Mouse (Mus musculus) left cerebral cortex, adult 18-20 months (tissue): Measurements from ENCODE around the gene E330009J07Rik. TPM values are rescaled to one million over a fixed set of nuclear protein-coding genes. Genes with fewer than 3 reads are reported as not detected.

Experiments
- DNase-seq, 2 experiments: peaks; one replicate each; pipeline ENCODE4 v3.0.0; 2021 to 2022; ENCODE audit warnings: low spot score in 2 of 2, mixed read lengths in 1 of 2
- long read RNA-seq, 2 experiments: library from polyadenylated mRNA; stranded (forward); transcript quantifications; one replicate each; pipeline ENCODE4 v2.0.0; 2021
- total RNA-seq, 2 experiments: library from RNA; stranded (reverse); gene quantifications; 2 replicates each; pipeline ENCODE4 v1.2.3; 2021

E330009J07Rik gene
- total RNA-seq, result 10 to 100 TPM; 60.6 to 72.1 TPM
- long read RNA-seq, experiment 1, full-length matches to known transcripts, result 42 of 56 reads
- long read RNA-seq, experiment 1, partial matches to known transcripts, result 2 of 56 reads
- long read RNA-seq, experiment 1, other reads (novel, unspliced or antisense), result 12 of 56 reads
- long read RNA-seq, experiment 2, full-length matches to known transcripts, result 20 of 28 reads
- long read RNA-seq, experiment 2, partial matches to known transcripts, result 0 of 28 reads
- long read RNA-seq, experiment 2, other reads (novel, unspliced or antisense), result 8 of 28 reads

DNA sequence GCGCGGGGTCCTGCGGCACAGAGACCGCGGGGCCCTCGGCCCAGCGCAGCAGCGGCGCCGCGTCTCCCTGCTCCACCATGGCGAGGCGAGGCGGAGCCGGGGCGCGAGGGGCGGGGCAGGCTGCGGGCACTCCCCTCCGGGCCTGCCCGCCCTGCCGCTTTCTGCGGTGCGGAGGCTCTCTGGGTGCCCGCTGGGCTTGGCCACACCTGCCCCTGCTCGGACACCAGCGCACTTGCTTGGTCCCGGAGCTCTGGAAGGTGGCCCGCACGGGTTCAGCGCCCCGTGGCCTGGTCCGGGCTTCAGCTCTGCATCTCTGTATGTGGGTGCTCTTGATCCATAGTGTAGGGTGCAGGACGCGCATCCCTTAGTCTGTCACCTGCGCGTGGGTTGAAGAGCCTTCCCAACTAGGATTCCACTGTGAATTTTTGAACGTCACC, at the start of gene E330009J07Rik:
E330009J07Rik (minus strand) TSS at position 89 of the 437 bp plus-strand sequence.
- peak; percentile 79 to 86 for DNase-seq

GRCm38 (mm10) chr6:40482318-40482717, 46.4 kb upstream of the E330009J07Rik start:
- DNase-seq, result peak; percentile 9 to 11

DNA sequence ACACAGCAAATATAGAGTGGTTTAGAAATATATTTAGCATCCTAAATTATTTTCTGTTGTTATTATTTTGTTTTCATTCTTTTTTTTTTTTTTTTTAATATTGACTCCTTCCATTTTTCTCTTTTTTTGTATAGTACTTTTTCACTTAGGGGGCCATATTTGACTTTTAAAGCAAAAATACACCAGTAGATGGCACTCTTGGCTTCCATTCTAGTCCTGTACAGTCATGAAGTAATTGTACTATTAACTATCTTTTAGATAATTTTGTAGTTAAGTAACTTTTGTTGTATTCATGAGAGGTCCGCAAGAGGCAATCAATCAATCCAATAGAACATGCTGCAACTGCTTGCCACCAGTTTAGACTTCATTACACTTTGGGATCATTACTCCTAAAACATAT, 43.8 kb upstream of the E330009J07Rik start:
- DNase-seq, result no peak

- DNase-seq, result no peak
Observed at GRCm38 (mm10) chr6:40476132-40476531, 40.2 kb upstream of the E330009J07Rik start.

- DNase-seq, result no peak
Observed at GRCm38 (mm10) chr6:40471720-40472010, 35.7 kb upstream of the E330009J07Rik start.

- DNase-seq, result peak; percentile 88 to 91
Observed at GRCm38 (mm10) chr6:40470916-40471719, 35.2 kb upstream of the E330009J07Rik start, which contains the start of gene Ssbp1. TSS of gene Ssbp1 (plus strand) at chr6:40471352.

DNA sequence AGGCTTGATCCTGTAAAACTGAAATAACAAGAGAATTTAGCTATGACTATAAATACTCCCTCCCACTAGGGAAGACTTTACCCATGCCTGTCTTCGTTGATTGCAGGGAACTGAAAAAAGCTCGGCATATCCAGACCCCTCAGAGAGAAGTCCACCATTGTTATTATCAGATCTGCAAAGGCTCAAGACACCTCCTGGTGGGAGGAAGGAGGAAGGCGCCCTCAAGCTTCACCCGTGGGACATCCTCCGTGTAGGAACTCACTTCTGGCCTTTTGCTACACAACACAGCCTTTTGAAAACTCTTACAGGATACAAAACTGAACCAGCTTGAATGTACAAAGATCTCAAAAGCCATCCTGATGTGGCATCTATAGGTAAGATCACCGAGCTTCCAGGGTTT, 29.8 kb upstream of the E330009J07Rik start:
- DNase-seq, result no peak

GRCm38 (mm10) chr6:40454436-40455041, 18.6 kb upstream of the E330009J07Rik start:
- no peak for DNase-seq

DNA sequence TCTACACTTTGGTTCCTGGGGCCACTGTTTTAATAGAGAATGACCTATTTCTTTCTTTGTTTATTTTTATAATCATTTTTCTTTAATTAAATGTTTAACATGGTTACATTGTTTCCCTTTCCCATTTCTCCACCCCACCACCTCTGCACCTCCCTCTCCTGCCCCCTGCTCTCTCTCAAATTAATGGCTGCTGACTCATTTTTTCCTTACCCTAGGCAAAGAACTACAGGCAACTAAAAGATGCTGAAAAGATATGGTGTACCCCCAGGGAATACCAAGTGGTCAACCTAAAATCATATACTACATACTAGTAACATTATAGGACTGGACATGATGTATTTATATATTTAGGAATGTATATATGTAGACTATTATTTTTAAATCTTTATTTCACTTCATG, 12.7 kb upstream of the E330009J07Rik start:
- no peak for DNase-seq

DNA sequence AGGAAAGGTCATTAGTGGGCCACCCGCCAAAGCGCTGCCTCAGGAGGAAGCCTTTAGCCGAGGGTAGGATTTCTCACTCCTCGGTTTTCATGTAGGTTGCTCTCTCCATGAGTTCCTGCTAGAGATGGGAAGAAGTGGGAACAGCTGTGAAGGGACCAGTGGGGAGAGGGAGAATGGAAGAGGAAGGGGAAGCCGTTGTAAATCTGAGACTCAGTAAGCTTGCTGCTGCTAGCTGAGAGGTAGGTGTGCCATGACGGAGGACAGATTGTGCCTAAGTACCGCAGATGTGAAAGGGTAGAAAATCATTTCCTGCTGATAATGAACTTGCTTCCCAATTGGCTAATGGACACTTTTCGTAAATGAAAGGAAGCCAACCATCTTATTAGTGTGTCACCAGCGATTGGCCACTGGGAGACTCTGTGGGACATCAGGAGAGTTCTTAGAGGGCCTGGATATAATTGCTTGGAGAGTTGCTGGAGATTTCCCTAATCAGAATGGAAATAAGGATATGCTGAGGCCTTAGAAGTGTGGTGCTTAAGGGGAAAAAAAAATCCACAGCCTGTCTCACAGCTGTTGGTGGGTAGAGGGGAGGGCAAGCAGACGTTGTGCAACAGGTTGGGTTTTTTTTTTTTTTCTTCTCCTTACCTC, 7.5 kb upstream of the E330009J07Rik start:
- no peak for DNase-seq

DNA sequence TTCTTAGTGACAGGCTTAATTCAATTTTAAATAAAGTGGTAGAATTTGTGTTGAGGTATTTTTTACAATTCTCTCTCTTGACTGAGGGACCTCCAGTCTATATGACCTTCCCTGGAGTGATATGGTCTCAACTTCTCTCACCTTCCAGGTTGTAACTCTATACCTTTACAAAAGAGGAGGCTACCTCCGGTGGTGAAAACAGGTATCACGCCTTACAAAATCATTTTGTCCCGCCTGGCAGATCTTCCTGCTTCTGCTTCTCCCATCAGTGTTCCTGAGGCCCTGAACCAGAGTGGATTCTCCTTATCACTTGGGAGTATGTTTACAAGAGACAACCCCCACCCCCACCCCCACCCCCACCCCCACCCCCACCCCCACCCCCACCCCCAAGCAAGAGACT, 5.8 kb upstream of the E330009J07Rik start:
- DNase-seq, result no peak

DNA sequence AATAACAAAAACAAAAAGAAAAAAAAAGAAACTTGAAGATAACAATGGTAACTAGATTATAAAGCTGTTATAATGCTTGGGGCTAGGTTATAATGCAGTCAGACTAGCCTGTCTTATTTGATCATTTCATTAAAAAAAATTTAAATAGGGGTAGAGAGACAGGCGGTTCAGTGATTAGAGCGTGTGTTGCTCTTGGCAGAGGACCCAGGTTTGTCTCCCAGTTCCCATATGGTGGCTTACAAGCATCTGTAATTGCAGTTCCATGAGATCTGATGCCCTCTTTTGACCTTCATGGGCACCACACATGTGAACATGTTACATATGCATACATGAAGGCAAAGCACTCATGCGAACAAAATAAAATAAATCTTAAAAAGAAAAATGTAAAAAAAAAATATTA, 5.3 kb upstream of the E330009J07Rik start:
- DNase-seq, result no peak

GRCm38 (mm10) chr6:40439731-40440130, 3.8 kb upstream of the E330009J07Rik start:
- no peak for DNase-seq

- no peak for DNase-seq
Observed at GRCm38 (mm10) chr6:40438936-40439335, 3.0 kb upstream of the E330009J07Rik start, which contains the start of gene Wee2. TSS of gene Wee2 (plus strand) at chr6:40439088.

- peak; percentile 78 to 83 for DNase-seq
Observed at GRCm38 (mm10) chr6:40435151-40436046, 536 bp downstream of the E330009J07Rik start.

DNA sequence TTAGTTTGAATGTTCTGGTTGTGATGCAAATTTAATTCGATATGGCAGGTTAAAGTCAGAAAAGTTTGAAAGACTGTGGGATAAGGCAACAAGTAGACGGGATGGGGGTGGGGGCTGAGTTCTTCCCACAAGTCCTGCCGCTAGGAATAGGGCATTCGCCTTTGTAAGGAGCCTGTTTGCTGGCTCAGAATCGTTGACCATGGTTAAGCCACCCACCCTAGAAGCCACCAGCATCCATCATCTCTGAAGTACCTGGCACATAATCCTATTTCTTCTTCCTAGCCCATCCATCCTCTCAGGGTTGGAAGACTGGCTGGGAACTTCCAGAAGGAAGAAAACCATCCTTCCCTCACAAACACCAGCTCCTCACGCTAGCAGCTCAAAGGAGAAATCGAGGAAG, 1.2 kb downstream of the E330009J07Rik start:
- no peak for DNase-seq

DNA sequence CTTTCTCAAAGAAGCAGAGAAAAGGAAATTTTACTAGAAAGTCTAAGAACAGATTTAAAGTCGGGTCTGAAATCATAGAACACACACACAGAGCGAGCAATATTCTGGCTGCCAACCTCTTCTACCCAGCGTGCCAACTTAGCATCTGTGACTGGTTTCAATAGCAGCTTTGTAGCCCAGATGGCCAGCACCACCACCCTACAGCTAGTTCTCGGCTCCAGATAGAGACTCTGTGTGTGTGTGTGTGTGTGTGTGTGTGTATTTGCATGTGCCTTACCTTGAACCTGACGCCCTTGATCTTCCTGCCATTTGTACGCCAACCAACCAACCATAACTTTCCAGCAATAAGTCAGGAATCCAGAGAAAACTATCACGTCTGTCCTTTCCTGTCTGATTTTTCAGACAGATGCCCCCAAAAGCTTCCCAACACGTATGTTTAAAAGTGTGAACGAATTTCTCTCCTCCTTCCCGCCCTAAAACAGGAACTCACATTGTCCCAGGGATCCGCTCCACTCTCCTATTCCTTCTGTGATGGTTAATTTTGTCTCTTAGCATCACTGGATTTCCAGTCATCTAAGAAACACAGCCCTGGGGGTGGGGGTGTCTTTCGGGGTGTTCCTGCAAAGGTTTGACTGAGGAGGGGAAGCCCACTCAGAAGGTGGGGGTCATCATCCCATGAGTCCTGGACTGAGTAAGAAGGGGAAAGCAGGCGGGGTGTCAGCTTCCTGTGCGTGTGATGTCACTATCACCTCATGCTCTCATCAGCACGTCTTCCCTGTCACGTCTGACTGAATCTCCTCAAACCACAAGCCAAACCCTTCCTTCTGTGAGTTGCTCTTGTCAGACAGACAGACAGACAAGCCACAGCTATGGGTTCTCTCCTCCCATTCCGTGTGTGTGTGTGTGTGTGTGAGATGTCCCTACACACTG, 3.3 kb downstream of the E330009J07Rik start:
- DNase-seq, result peak; percentile 63 to 72

DNA sequence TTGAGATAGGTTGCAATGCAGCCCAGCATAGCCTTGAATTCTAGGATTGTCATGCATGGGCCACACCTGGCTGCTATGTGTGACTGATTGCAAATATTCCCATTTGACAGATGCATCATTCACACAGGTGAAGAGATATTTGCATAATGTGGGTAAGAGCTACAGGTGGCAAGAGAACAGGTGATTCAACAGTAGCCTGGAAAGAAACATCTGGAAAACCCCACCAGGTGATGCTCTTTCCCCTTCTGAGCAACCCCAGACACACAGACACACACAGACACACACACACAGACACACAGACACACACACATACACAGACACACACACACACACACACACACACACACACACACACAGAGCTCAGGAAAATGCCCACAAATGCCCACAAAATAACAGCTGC, 4.1 kb downstream of the E330009J07Rik start:
- DNase-seq, result no peak

DNA sequence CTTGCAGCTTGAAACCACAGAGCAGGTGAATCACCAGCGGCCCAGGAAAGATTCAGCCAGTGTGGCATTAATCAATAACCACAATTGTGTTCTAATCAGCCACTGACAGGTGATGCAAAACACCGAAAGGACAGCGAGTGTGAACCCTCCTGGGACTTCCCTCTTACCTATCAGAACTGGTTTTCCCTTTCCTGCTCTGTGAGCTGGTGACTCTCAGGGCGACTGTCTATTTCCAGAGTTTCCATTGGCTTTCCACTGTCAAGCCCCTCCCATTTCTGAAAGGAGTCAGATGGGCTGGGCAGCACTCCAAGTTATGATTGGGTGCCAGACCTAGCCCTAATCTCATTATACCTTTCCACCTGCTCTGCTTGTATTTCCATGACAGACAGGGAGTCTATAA, 4.6 kb downstream of the E330009J07Rik start:
- no peak for DNase-seq
